Mouse (Mus musculus): ENCODE results near the gene Kcnmb3. TPM values are rescaled to one million over a fixed set of nuclear protein-coding genes. Genes with fewer than 3 reads are reported as not detected.

The Kcnmb3 gene
- polyA plus RNA-seq, 1 experiment from 2014 or later, result not detected

- DNase-seq (ENCODE audit: low spot score), result no peak
- Histone ChIP-seq H3K36me3 (no peaks in the 10 kb centered on the region), H3K9me3 (replicated peaks) (no peaks in the 10 kb centered on the region), H3K27ac (replicated peaks) (no peak overlapping the region), H3K27me3 (ENCODE audit: low read depth, poor library complexity, severe bottlenecking) (no peaks in the 10 kb centered on the region), H3K4me3 (no peak overlapping the region), H3K4me1 (peaks cover 9% of the 10 kb centered on the region)
- 87% methylated on average over 15 of the region's 15 CpGs for WGBS
These were observed 1.7 kb downstream of the Kcnmb3 start for GRCm38 (mm10) chr3:32490076-32490927.

GRCm38 (mm10) chr3:32488172-32488571 is 3.9 kb downstream of the Kcnmb3 start:
- no peaks in the 10 kb centered on the region for H3K36me3 ChIP-seq
- no peaks in the 10 kb centered on the region for H3K27me3 ChIP-seq (ENCODE audit: low read depth, poor library complexity, severe bottlenecking)
- no peak for DNase-seq (ENCODE audit: low spot score)
- no peak overlapping the region for H3K4me3 ChIP-seq
- no peaks in the 10 kb centered on the region for H3K4me1 ChIP-seq
- H3K9me3 ChIP-seq (replicated peaks), result no peaks in the 10 kb centered on the region
- H3K27ac ChIP-seq (replicated peaks), result no peak overlapping the region
- WGBS, result 88% methylated on average over 6 of the region's 6 CpGs

GRCm38 (mm10) chr3:32486543-32486942 is 5.5 kb downstream of the Kcnmb3 start:
- H3K27me3 ChIP-seq (ENCODE audit: low read depth, poor library complexity, severe bottlenecking), result no peaks in the 10 kb centered on the region
- WGBS, result 91% methylated on average over 4 of the region's 4 CpGs
- no peaks in the 10 kb centered on the region for H3K36me3 ChIP-seq
- no peak overlapping the region for H3K4me3 ChIP-seq
- no peak overlapping the region for H3K27ac ChIP-seq (replicated peaks)
- no peaks in the 10 kb centered on the region for H3K9me3 ChIP-seq (replicated peaks)
- H3K4me1 ChIP-seq, result no peaks in the 10 kb centered on the region
- no peak for DNase-seq (ENCODE audit: low spot score)

GRCm38 (mm10) chr3:32483035-32483434 is 9.0 kb downstream of the Kcnmb3 start:
- Histone ChIP-seq H3K4me1 (no peaks in the 10 kb centered on the region), H3K36me3 (no peaks in the 10 kb centered on the region), H3K27ac (replicated peaks) (no peak overlapping the region), H3K9me3 (replicated peaks) (no peaks in the 10 kb centered on the region), H3K4me3 (no peak overlapping the region), H3K27me3 (ENCODE audit: low read depth, poor library complexity, severe bottlenecking) (no peaks in the 10 kb centered on the region)
- no peak for DNase-seq (ENCODE audit: low spot score)
- WGBS, result 86% methylated on average over 3 of the region's 3 CpGs

- WGBS, result 91% methylated on average over 7 of the region's 7 CpGs
- Histone ChIP-seq H3K36me3 (no peaks in the 10 kb centered on the region), H3K27me3 (ENCODE audit: low read depth, poor library complexity, severe bottlenecking) (no peaks in the 10 kb centered on the region), H3K4me1 (no peaks in the 10 kb centered on the region), H3K9me3 (replicated peaks) (no peaks in the 10 kb centered on the region), H3K4me3 (no peak overlapping the region), H3K27ac (replicated peaks) (no peak overlapping the region)
- DNase-seq (ENCODE audit: low spot score), result no peak
These were observed 12.1 kb downstream of the Kcnmb3 start for GRCm38 (mm10) chr3:32479961-32480360.

GRCm38 (mm10) chr3:32473184-32473583 is 18.8 kb downstream of the Kcnmb3 start:
- DNase-seq (ENCODE audit: low spot score), result no peak
- Histone ChIP-seq H3K4me1 (peaks cover 9% of the 10 kb centered on the region), H3K9me3 (replicated peaks) (no peaks in the 10 kb centered on the region), H3K27me3 (ENCODE audit: low read depth, poor library complexity, severe bottlenecking) (no peaks in the 10 kb centered on the region), H3K27ac (replicated peaks) (no peak overlapping the region), H3K4me3 (no peak overlapping the region), H3K36me3 (no peaks in the 10 kb centered on the region)
- WGBS, result 90% methylated on average over 10 of the region's 10 CpGs

GRCm38 (mm10) chr3:32472191-32472900 is 19.7 kb downstream of the Kcnmb3 start:
- no peaks in the 10 kb centered on the region for H3K9me3 ChIP-seq (replicated peaks)
- no peaks in the 10 kb centered on the region for H3K27me3 ChIP-seq (ENCODE audit: low read depth, poor library complexity, severe bottlenecking)
- no peak overlapping the region for H3K4me3 ChIP-seq
- H3K27ac ChIP-seq (replicated peaks), result 0 out of 2 replicates have a peak overlapping the region, but pooled peaks have one; percentile 9
- H3K36me3 ChIP-seq, result no peaks in the 10 kb centered on the region
- H3K4me1 ChIP-seq, result peaks cover 9% of the 10 kb centered on the region
- no peak for DNase-seq (ENCODE audit: low spot score)
- WGBS, result 80% methylated on average over 14 of the region's 14 CpGs

- no peak for DNase-seq (ENCODE audit: low spot score)
- no peaks in the 10 kb centered on the region for H3K9me3 ChIP-seq (replicated peaks)
- no peak overlapping the region for H3K27ac ChIP-seq (replicated peaks)
- H3K36me3 ChIP-seq, result no peaks in the 10 kb centered on the region
- no peaks in the 10 kb centered on the region for H3K27me3 ChIP-seq (ENCODE audit: low read depth, poor library complexity, severe bottlenecking)
- H3K4me3 ChIP-seq, result no peak overlapping the region
- WGBS, result 89% methylated on average over 6 of the region's 6 CpGs
- peaks cover 9% of the 10 kb centered on the region for H3K4me1 ChIP-seq
These were observed 20.9 kb downstream of the Kcnmb3 start for GRCm38 (mm10) chr3:32471098-32471497.

- Histone ChIP-seq H3K36me3 (no peaks in the 10 kb centered on the region), H3K4me3 (no peak overlapping the region), H3K27ac (replicated peaks) (no peak overlapping the region), H3K9me3 (replicated peaks) (no peaks in the 10 kb centered on the region), H3K4me1 (peaks cover 9% of the 10 kb centered on the region), H3K27me3 (ENCODE audit: low read depth, poor library complexity, severe bottlenecking) (no peaks in the 10 kb centered on the region)
- no peak for DNase-seq (ENCODE audit: low spot score)
- 78% methylated on average over 7 of the region's 7 CpGs for whole genome bisulfite sequencing
These were observed 21.6 kb downstream of the Kcnmb3 start for GRCm38 (mm10) chr3:32470449-32470848.

- Histone ChIP-seq H3K9me3 (replicated peaks) (no peaks in the 10 kb centered on the region), H3K36me3 (peaks cover 9% of the 10 kb centered on the region), H3K27me3 (ENCODE audit: low read depth, poor library complexity, severe bottlenecking) (no peaks in the 10 kb centered on the region), H3K4me3 (no peak overlapping the region), H3K27ac (replicated peaks) (no peak overlapping the region), H3K4me1 (peaks cover 9% of the 10 kb centered on the region)
- 75% methylated on average over 4 of the region's 4 CpGs for WGBS
- DNase-seq (ENCODE audit: low spot score), result no peak
These were observed 23.6 kb downstream of the Kcnmb3 start for GRCm38 (mm10) chr3:32468411-32468810.

- no peaks in the 10 kb centered on the region for H3K9me3 ChIP-seq (replicated peaks)
- peaks cover 20% of the 10 kb centered on the region for H3K36me3 ChIP-seq
- H3K4me1 ChIP-seq, result peaks cover 6% of the 10 kb centered on the region
- H3K27me3 ChIP-seq (ENCODE audit: low read depth, poor library complexity, severe bottlenecking), result no peaks in the 10 kb centered on the region
- DNase-seq (ENCODE audit: low spot score), result no peak
- 91% methylated on average over 4 of the region's 4 CpGs for WGBS
- H3K27ac ChIP-seq (replicated peaks), result no peak overlapping the region
- no peak overlapping the region for H3K4me3 ChIP-seq
These were observed 24.7 kb downstream of the Kcnmb3 start for GRCm38 (mm10) chr3:32467321-32467720.

- Histone ChIP-seq H3K27ac (replicated peaks) (no peak overlapping the region), H3K4me3 (no peak overlapping the region), H3K27me3 (ENCODE audit: low read depth, poor library complexity, severe bottlenecking) (no peaks in the 10 kb centered on the region), H3K4me1 (no peaks in the 10 kb centered on the region), H3K9me3 (replicated peaks) (no peaks in the 10 kb centered on the region), H3K36me3 (peaks cover 92% of the 10 kb centered on the region)
- WGBS, result 66% methylated on average over 4 of the region's 4 CpGs
- peak; percentile 44 for DNase-seq (ENCODE audit: low spot score)
These were observed 32.3 kb downstream of the Kcnmb3 start for GRCm38 (mm10) chr3:32459777-32460176.
